Mouse (Mus musculus) liver, postnatal 0 days (tissue): ENCODE results near the gene Gpr4. TPM values are rescaled to one million over a fixed set of nuclear protein-coding genes. Genes with fewer than 3 reads are reported as not detected.

Experiments used
- ATAC-seq: fragments of 200-750 bp; cut with Nextera tagmentation; 2 replicates; pipeline ENCODE4 v1.8.0; 2017; ENCODE audit warnings: mild to moderate bottlenecking, moderate library complexity
- DNase-seq: peaks from one replicate; pipeline ENCODE4 v3.0.0-alpha.2; 2016
- H3K27ac ChIP-seq: fragments of 300-500 bp; sonication (generic); 2 replicates; pipeline ENCODE4 v1.5.1; 2014; ENCODE audit warnings: antibody characterized with exemption, moderate library complexity, mild to moderate bottlenecking, low read depth
- H3K27me3 ChIP-seq: fragments of 300-500 bp; sonication (generic); 2 replicates; pipeline ENCODE4 v1.6.1; 2014; ENCODE audit warnings: low read length, control low read depth, mixed read lengths; ENCODE audit not compliant: insufficient read depth
- H3K36me3 ChIP-seq: fragments of 300-500 bp; sonication (generic); replicated peaks from 2 replicates; pipeline ENCODE4 v1.6.1; 2014; ENCODE audit warnings: mild to moderate bottlenecking, control low read depth, low read length, moderate library complexity, mixed read lengths; ENCODE audit not compliant: insufficient read depth
- H3K4me1 ChIP-seq: fragments of 300-500 bp; sonication (generic); 2 replicates; pipeline ENCODE4 v1.6.1; 2014; ENCODE audit warnings: antibody characterized with exemption, mild to moderate bottlenecking, control low read depth; ENCODE audit not compliant: insufficient read depth
- H3K4me2 ChIP-seq: fragments of 300-500 bp; sonication (generic); 2 replicates; pipeline ENCODE4 v1.6.1; 2014; ENCODE audit warnings: low read depth, mild to moderate bottlenecking, low read length, moderate library complexity, mixed read lengths
- H3K4me3 ChIP-seq: fragments of 300-500 bp; sonication (generic); 2 replicates; pipeline ENCODE4 v1.5.1; 2014; ENCODE audit warnings: low read depth, low read length
- H3K9ac ChIP-seq: fragments of 300-500 bp; sonication (generic); replicated peaks from 2 replicates; pipeline ENCODE4 v1.6.1; 2014; ENCODE audit warnings: mild to moderate bottlenecking, moderate library complexity
- H3K9me3 ChIP-seq: fragments of 300-500 bp; sonication (generic); 2 replicates; pipeline ENCODE4 v1.6.1; 2016; ENCODE audit warnings: mild to moderate bottlenecking, control low read depth, low read length, mixed read lengths
- CTCF ChIP-seq: sonication (generic); IDR thresholded peaks from 2 replicates; pipeline ENCODE4 v1.5.1; 2016; ENCODE audit warnings: antibody characterized with exemption, low read depth
- EP300 ChIP-seq: IDR thresholded peaks from 2 replicates; pipeline ENCODE4 v1.6.1; 2016; ENCODE audit warnings: antibody characterized with exemption, low read depth, mild to moderate bottlenecking
- WGBS: fragments of 180-500 bp; shearing (Covaris S2); extraction: QIAGEN DNeasy Blood & Tissue Kit; methylation state at CpG from one replicate; pipeline ENCODE4 v1.1.7; 2014; ENCODE audit not compliant: insufficient replicate concordance; 5-methylcytosine and 5-hydroxymethylcytosine counted together
- polyA plus RNA-seq: library from polyadenylated mRNA; unstranded; fragments of >200 nt; fragmentation: Nextera tagmentation; extraction: Ambion mirVana; gene quantifications from 2 replicates; pipeline ENCODE4 v1.2.1, GENCODE M21; 2015

The Gpr4 gene
- polyA plus RNA-seq, 1 experiment from 2014 or later: 0.74 TPM

- ATAC-seq (peak; percentile 70), DNase-seq (peak; percentile 74)
- H3K9ac ChIP-seq: peak overlapping the region; percentile 74
- under 1% methylated on average over 27 of the region's 27 CpGs for WGBS
- H3K27ac ChIP-seq: peak overlapping the region; percentile 44
- H3K4me3 ChIP-seq: peak overlapping the region; percentile 70
- 0 out of 2 replicates have a peak, but pooled peaks have one; percentile 6 for TF ChIP-seq CTCF
- TF ChIP-seq EP300: no peak
- H3K4me1 ChIP-seq: peaks cover 28% of the 10 kb centered on the region
- no peaks in the 10 kb centered on the region for H3K36me3 ChIP-seq
- no peaks in the 10 kb centered on the region for H3K9me3 ChIP-seq
- peak overlapping the region; percentile 91 for H3K4me2 ChIP-seq
- peaks cover 42% of the 10 kb centered on the region for H3K27me3 ChIP-seq
Measured at GRCm38 (mm10) chr7:19180862-19181429, 31.4 kb upstream of the Gpr4 start.

- Histone ChIP-seq H3K4me3 (no peak overlapping the region), H3K4me2 (no peak overlapping the region), H3K9ac (no peak overlapping the region), H3K36me3 (no peaks in the 10 kb centered on the region), H3K9me3 (no peaks in the 10 kb centered on the region), H3K27me3 (peaks cover 10% of the 10 kb centered on the region), H3K27ac (no peak overlapping the region), H3K4me1 (peaks cover 26% of the 10 kb centered on the region)
- no peak for DNase-seq
- TF ChIP-seq EP300 (no peak), CTCF (no peak)
- no peak for ATAC-seq
- 75% methylated on average over 2 of the region's 2 CpGs for WGBS
Measured at GRCm38 (mm10) chr7:19184250-19184649, 28.1 kb upstream of the Gpr4 start.

- DNase-seq (peak; percentile 52), ATAC-seq (peak; percentile 51; the same call in 1 of the 2 replicates)
- Histone ChIP-seq H3K4me1 (peaks cover 21% of the 10 kb centered on the region), H3K4me3 (no peak overlapping the region), H3K27me3 (peaks cover 4% of the 10 kb centered on the region), H3K9me3 (no peaks in the 10 kb centered on the region), H3K4me2 (no peak overlapping the region), H3K36me3 (no peaks in the 10 kb centered on the region), H3K9ac (0 out of 2 replicates have a peak overlapping the region, but pooled peaks have one; percentile 11), H3K27ac (no peak overlapping the region)
- TF ChIP-seq EP300 (no peak), CTCF (no peak)
- 71% methylated on average over 6 of the region's 6 CpGs for WGBS
Measured at GRCm38 (mm10) chr7:19184758-19185157, 27.6 kb upstream of the Gpr4 start.

- Histone ChIP-seq H3K9ac (no peak overlapping the region), H3K36me3 (peaks cover 26% of the 10 kb centered on the region), H3K9me3 (no peaks in the 10 kb centered on the region), H3K4me1 (no peaks in the 10 kb centered on the region), H3K4me2 (no peak overlapping the region), H3K27ac (no peak overlapping the region), H3K27me3 (no peaks in the 10 kb centered on the region), H3K4me3 (no peak overlapping the region)
- 87% methylated on average over 4 of the region's 4 CpGs for WGBS
- TF ChIP-seq EP300: no peak
- TF ChIP-seq CTCF: peak; percentile 55
- ATAC-seq: no peak
- DNase-seq: no peak
Measured at GRCm38 (mm10) chr7:19194676-19195075, 17.7 kb upstream of the Gpr4 start.

GRCm38 (mm10) chr7:19196676-19197075, 15.7 kb upstream of the Gpr4 start:
- peak; percentile 63 for TF ChIP-seq CTCF
- no peak for TF ChIP-seq EP300
- H3K9ac ChIP-seq: no peak overlapping the region
- no peaks in the 10 kb centered on the region for H3K4me1 ChIP-seq
- H3K4me3 ChIP-seq: no peak overlapping the region
- DNase-seq: peak; percentile 47
- no peak for ATAC-seq
- H3K36me3 ChIP-seq: peaks cover 34% of the 10 kb centered on the region
- H3K27ac ChIP-seq: no peak overlapping the region
- H3K4me2 ChIP-seq: no peak overlapping the region
- no peaks in the 10 kb centered on the region for H3K27me3 ChIP-seq
- WGBS: 56% methylated on average over 6 of the region's 6 CpGs
- no peaks in the 10 kb centered on the region for H3K9me3 ChIP-seq

- Histone ChIP-seq H3K4me3 (no peak overlapping the region), H3K27me3 (no peaks in the 10 kb centered on the region), H3K27ac (no peak overlapping the region), H3K4me2 (no peak overlapping the region), H3K9me3 (no peaks in the 10 kb centered on the region), H3K36me3 (peaks cover 30% of the 10 kb centered on the region), H3K4me1 (no peaks in the 10 kb centered on the region), H3K9ac (no peak overlapping the region)
- no peak for ATAC-seq
- DNase-seq: peak; percentile 69
- 34% methylated on average over 2 of the region's 2 CpGs for WGBS
- TF ChIP-seq EP300 (no peak), CTCF (peak; percentile 80)
Measured at GRCm38 (mm10) chr7:19197985-19198384, 14.4 kb upstream of the Gpr4 start.
